ENCODE assay signal across 20 mouse cellular contexts in the genomic region with DNA sequence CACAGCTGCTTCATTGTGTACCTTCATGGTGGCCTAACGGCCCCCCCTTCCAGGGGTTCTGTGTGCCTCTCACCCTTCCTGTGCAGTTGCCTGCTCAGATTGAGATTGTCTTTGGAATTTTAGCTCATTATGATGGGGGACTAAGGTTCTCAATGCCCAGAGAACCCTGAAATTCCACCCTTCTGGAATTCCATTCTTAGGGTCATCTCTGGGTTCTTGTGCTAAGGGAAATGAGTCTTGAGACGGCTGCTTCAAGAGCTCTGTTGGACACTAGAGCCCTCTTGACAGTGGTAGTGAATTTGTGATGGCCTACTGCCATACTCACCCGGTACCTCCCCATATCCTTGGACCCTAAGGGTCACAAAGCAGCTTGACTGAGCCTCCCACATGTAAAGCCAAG. TPM values are rescaled to one million over a fixed set of nuclear protein-coding genes. Genes with fewer than 3 reads are reported as not detected.
DNase-seq lines count a peak whose midpoint lies in the region; ATAC-seq and TF ChIP-seq lines count a peak whose summit lies in the region.
"Had no signal": no experiment of that assay in that cellular context is flagged by ENCODE, and none has a peak within 500 bp of the region (broad histone marks: within the 10 kb centered on the region; RNA-seq: fewer than 3 reads in every experiment).

A gene (minus strand): TSS at position 101 of the 400 bp plus-strand sequence.

- 67% methylated on average over 3 of the region's 3 CpGs for WGBS in heart, embryonic 12.5 days
- WGBS in heart, adult 2 months = 75% methylated on average over 3 of the region's 3 CpGs
- 71% methylated on average over 3 of the region's 3 CpGs for WGBS in kidney, embryonic 15.5 days
- WGBS in embryonic facial prominence, embryonic 15.5 days = 73% methylated on average over 3 of the region's 3 CpGs

- no peak for TF ChIP-seq CTCF in heart, adult 2 months (IDR thresholded peaks at IDR 0.05)
- TF ChIP-seq CTCF in E14TG2a.4 (conservative IDR thresholded peaks at IDR 0.05; ENCODE audit: low read length) = no peak

- peak within 1 kb of the TSS; percentile 26; the same call in 1 of the 2 replicates for H3K4me3 ChIP-seq in heart, embryonic 12.5 days
- H3K4me3 ChIP-seq in heart, adult 2 months = no peak within 1 kb of the TSS
- H3K4me3 ChIP-seq in kidney, embryonic 15.5 days (replicated peaks) = no peak within 1 kb of the TSS
- H3K4me3 ChIP-seq in E14TG2a.4 (replicated peaks; ENCODE audit: low read length) = peak within 1 kb of the TSS; percentile 70
- H3K4me3 ChIP-seq in embryonic facial prominence, embryonic 15.5 days (replicated peaks) = no peak within 1 kb of the TSS
- H3K4me3 ChIP-seq: embryonic facial prominence, embryonic 12.5 days had no signal

- no peak within 1 kb of the TSS for H3K9ac ChIP-seq in heart, embryonic 12.5 days
- no peak within 1 kb of the TSS for H3K9ac ChIP-seq in heart, adult 2 months (ENCODE audit: low read depth, low read length)
- H3K9ac ChIP-seq in kidney, embryonic 15.5 days = 0 out of 2 replicates have a peak within 1 kb of the TSS, but pooled peaks have one; percentile 4
- no peak within 1 kb of the TSS for H3K9ac ChIP-seq in embryonic facial prominence, embryonic 15.5 days
- H3K9ac ChIP-seq: embryonic facial prominence, embryonic 12.5 days; liver, postnatal 0 days had no signal

- peaks cover 12% of the 10 kb centered on the region; the same call in 1 of the 2 replicates for H3K4me1 ChIP-seq in heart, embryonic 12.5 days (replicated peaks)
- H3K4me1 ChIP-seq in heart, adult 2 months (ENCODE audit: control insufficient read depth, insufficient read depth, low read length) = peaks cover 2% of the 10 kb centered on the region
- H3K4me1 ChIP-seq in kidney, embryonic 15.5 days = peaks cover 26% of the 10 kb centered on the region
- peaks cover 35% of the 10 kb centered on the region for H3K4me1 ChIP-seq in E14TG2a.4 (replicated peaks; ENCODE audit: low read depth, low read length)
- H3K4me1 ChIP-seq in embryonic facial prominence, embryonic 15.5 days = peaks cover 31% of the 10 kb centered on the region

- peaks cover 74% of the 10 kb centered on the region for H3K27me3 ChIP-seq in heart, embryonic 12.5 days (replicated peaks)
- H3K27me3 ChIP-seq in heart, adult 2 months (ENCODE audit: control insufficient read depth, insufficient read depth, low read length) = peaks cover 7% of the 10 kb centered on the region; the same call in 1 of the 2 replicates
- H3K27me3 ChIP-seq in kidney, embryonic 15.5 days = peaks cover 37% of the 10 kb centered on the region
- peaks cover 82% of the 10 kb centered on the region for H3K27me3 ChIP-seq in E14TG2a.4 (ENCODE audit: insufficient read depth, low read length)
- H3K27me3 ChIP-seq in embryonic facial prominence, embryonic 15.5 days = peaks cover 38% of the 10 kb centered on the region

- H3K27ac ChIP-seq in heart, embryonic 12.5 days (ENCODE audit: poor library complexity, severe bottlenecking) = no peak within 1 kb of the TSS
- no peak within 1 kb of the TSS for H3K27ac ChIP-seq in heart, adult 2 months
- no peak within 1 kb of the TSS for H3K27ac ChIP-seq in kidney, embryonic 15.5 days
- H3K27ac ChIP-seq in embryonic facial prominence, embryonic 15.5 days (replicated peaks) = no peak within 1 kb of the TSS
- H3K27ac ChIP-seq: embryonic facial prominence, embryonic 12.5 days had no signal

- ATAC-seq in heart, embryonic 12.5 days (ENCODE audit: insufficient number of reproducible peaks, low FRiP score) = no peak
- ATAC-seq in kidney, embryonic 15.5 days (replicated peaks; ENCODE audit: low FRiP score) = no peak
- ATAC-seq in embryonic facial prominence, embryonic 15.5 days (ENCODE audit: insufficient number of reproducible peaks, low FRiP score, low TSS enrichment, low read depth) = no peak
- ATAC-seq: liver, postnatal 0 days had no signal

- no peaks in the 10 kb centered on the region for H3K36me3 ChIP-seq in heart, embryonic 12.5 days
- no peaks in the 10 kb centered on the region for H3K36me3 ChIP-seq in heart, adult 2 months (ENCODE audit: control insufficient read depth, insufficient read depth, low read length)
- H3K36me3 ChIP-seq in kidney, embryonic 15.5 days = no peaks in the 10 kb centered on the region
- no peaks in the 10 kb centered on the region for H3K36me3 ChIP-seq in E14TG2a.4 (ENCODE audit: insufficient read depth, low read length)
- no peaks in the 10 kb centered on the region for H3K36me3 ChIP-seq in embryonic facial prominence, embryonic 15.5 days
- H3K36me3 ChIP-seq: embryonic facial prominence, embryonic 12.5 days; G1E had no signal

- peak within 1 kb of the TSS; percentile 44; the same call in 1 of the 2 replicates for H3K4me2 ChIP-seq in heart, embryonic 12.5 days
- peak within 1 kb of the TSS; percentile 52 for H3K4me2 ChIP-seq in kidney, embryonic 15.5 days
- peak within 1 kb of the TSS; percentile 42; the same call in 1 of the 2 replicates for H3K4me2 ChIP-seq in embryonic facial prominence, embryonic 15.5 days (replicated peaks)
- H3K4me2 ChIP-seq: midbrain, embryonic 11.5 days had no signal

- no peaks in the 10 kb centered on the region for H3K9me3 ChIP-seq in heart, embryonic 12.5 days (replicated peaks)
- no peaks in the 10 kb centered on the region for H3K9me3 ChIP-seq in kidney, embryonic 15.5 days (replicated peaks)
- peaks cover 4% of the 10 kb centered on the region; the same call in 1 of the 2 replicates for H3K9me3 ChIP-seq in E14TG2a.4 (ENCODE audit: low read length)
- no peaks in the 10 kb centered on the region for H3K9me3 ChIP-seq in embryonic facial prominence, embryonic 15.5 days (replicated peaks)
- H3K9me3 ChIP-seq: embryonic facial prominence, embryonic 12.5 days; G1E had no signal

- no peak for TF ChIP-seq POLR2A in heart, adult 2 months (IDR thresholded peaks at IDR 0.05; ENCODE audit: insufficient read depth, low read depth, low read length)

- no peak for DNase-seq in heart, adult 2 months
- DNase-seq in kidney, adult 8-10 months = no peak
- DNase-seq in left cerebral cortex, adult 9 months (ENCODE audit: low spot score in 2 of 2) = no peak
- DNase-seq: B cell, adult 2 months; cerebellum, adult 11 months; heart, postnatal 4 days; kidney, postnatal 10 days; liver, postnatal 0 days; lung, postnatal 36 days; thymus, postnatal 4 days had no signal

- no peak for TF ChIP-seq EP300 in heart, adult 2 months (IDR thresholded peaks at IDR 0.05; ENCODE audit: insufficient read depth, low read depth, low read length)

- intact Hi-C loops in heart, adult 2 months (cut with DNase I) = no loop called here

- no peaks in the 10 kb centered on the region for H3K79me2 ChIP-seq in heart, adult 2 months (replicated peaks; ENCODE audit: control insufficient read depth, insufficient read depth, low read length)

RNA-seq across cellular contexts. Expression of the gene that starts here (rescaled TPM):
- polyA plus RNA-seq in heart, embryonic 12.5 days (2016; fragmentation: Nextera tagmentation; extraction: Ambion mirVana) = 0.12 and 0.14 TPM in 2 replicates
- total RNA-seq in heart, adult 2 months (2021) = not detected
- polyA plus RNA-seq in heart, adult 2 months (2012; rRNA removed) = not detected in 2 replicates
- 0.12 and 0.27 TPM in 2 replicates for polyA plus RNA-seq in kidney, embryonic 15.5 days (2015; fragmentation: Nextera tagmentation; extraction: Ambion mirVana)
- 0.29 and 0.42 TPM in 2 replicates for polyA plus RNA-seq in embryonic facial prominence, embryonic 15.5 days (2015; fragmentation: Nextera tagmentation; extraction: Ambion mirVana)
- total RNA-seq: adrenal gland, adult 18-20 months; heart, postnatal 4 days; layer of hippocampus, postnatal 10 days; left cerebral cortex, postnatal 36 days had no signal
- polyA plus RNA-seq: G1E had no signal

Comparison
In these comparisons a context has a peak if more than half of its experiments do, and no peak if none do; other contexts are left out.
1. H3K4me3 ChIP-seq: peak in heart, embryonic 12.5 days (single experiment) and E14TG2a.4 (single experiment); none in heart, adult 2 months (single experiment), kidney, embryonic 15.5 days (single experiment) and embryonic facial prominence, embryonic 15.5 days (single experiment).
2. Peak in every context shown above with its lines, with median percentiles within 50 percentile points of each other: H3K4me2 ChIP-seq.